Mouse (Mus musculus): ENCODE measurements around the gene Dennd4a. TPM values are rescaled to one million over a fixed set of nuclear protein-coding genes. Genes with fewer than 3 reads are reported as not detected.

Dennd4a gene
- polyA plus RNA-seq, 1 experiment: 6.2 TPM

- Histone ChIP-seq H3K9me3 (ENCODE audit: control insufficient read depth, low read length) (no peaks in the 10 kb centered on the region), H3K4me1 (ENCODE audit: control insufficient read depth) (peaks cover 63% of the 10 kb centered on the region), H3K27me3 (ENCODE audit: control insufficient read depth) (no peaks in the 10 kb centered on the region), H3K4me3 (replicated peaks) (no peak overlapping the region), H3K36me3 (ENCODE audit: control insufficient read depth) (peaks cover 87% of the 10 kb centered on the region)
- TF ChIP-seq GATA1 (IDR thresholded peaks at IDR 0.05; ENCODE audit: low read length) (no peak), TAL1 (IDR thresholded peaks at IDR 0.05; ENCODE audit: low read length) (no peak)
Measured at GRCm38 (mm10) chr9:64820086-64820795, 9.1 kb downstream of the Dennd4a start.

GRCm38 (mm10) chr9:64822235-64822634 is 11.1 kb downstream of the Dennd4a start:
- Histone ChIP-seq H3K36me3 (ENCODE audit: control insufficient read depth) (peaks cover 88% of the 10 kb centered on the region), H3K9me3 (ENCODE audit: control insufficient read depth, low read length) (no peaks in the 10 kb centered on the region), H3K27me3 (ENCODE audit: control insufficient read depth) (no peaks in the 10 kb centered on the region), H3K4me1 (ENCODE audit: control insufficient read depth) (peaks cover 67% of the 10 kb centered on the region), H3K4me3 (replicated peaks) (no peak overlapping the region)
- no peak for TF ChIP-seq GATA1 (IDR thresholded peaks at IDR 0.05; ENCODE audit: low read length)
- no peak for TF ChIP-seq TAL1 (IDR thresholded peaks at IDR 0.05; ENCODE audit: low read length)

GRCm38 (mm10) chr9:64824389-64825008 is 13.4 kb downstream of the Dennd4a start:
- H3K9me3 ChIP-seq (ENCODE audit: control insufficient read depth, low read length): no peaks in the 10 kb centered on the region
- H3K4me1 ChIP-seq (ENCODE audit: control insufficient read depth): peaks cover 74% of the 10 kb centered on the region
- no peaks in the 10 kb centered on the region for H3K27me3 ChIP-seq (ENCODE audit: control insufficient read depth)
- TF ChIP-seq TAL1 (IDR thresholded peaks at IDR 0.05; ENCODE audit: low read length) (no peak), GATA1 (IDR thresholded peaks at IDR 0.05; ENCODE audit: low read length) (no peak)
- peaks cover 91% of the 10 kb centered on the region for H3K36me3 ChIP-seq (ENCODE audit: control insufficient read depth)
- H3K4me3 ChIP-seq (replicated peaks): no peak overlapping the region

- H3K4me3 ChIP-seq (replicated peaks): no peak overlapping the region
- no peaks in the 10 kb centered on the region for H3K9me3 ChIP-seq (ENCODE audit: control insufficient read depth, low read length)
- H3K36me3 ChIP-seq (ENCODE audit: control insufficient read depth): peaks cover 84% of the 10 kb centered on the region
- peaks cover 72% of the 10 kb centered on the region for H3K4me1 ChIP-seq (ENCODE audit: control insufficient read depth)
- no peaks in the 10 kb centered on the region for H3K27me3 ChIP-seq (ENCODE audit: control insufficient read depth)
- TF ChIP-seq TAL1 (IDR thresholded peaks at IDR 0.05; ENCODE audit: low read length) (no peak), GATA1 (IDR thresholded peaks at IDR 0.05; ENCODE audit: low read length) (no peak)
Measured at GRCm38 (mm10) chr9:64830092-64830618, 19.0 kb downstream of the Dennd4a start.

- peaks cover 73% of the 10 kb centered on the region for H3K4me1 ChIP-seq (ENCODE audit: control insufficient read depth)
- no peak for TF ChIP-seq GATA1 (IDR thresholded peaks at IDR 0.05; ENCODE audit: low read length)
- H3K27me3 ChIP-seq (ENCODE audit: control insufficient read depth): no peaks in the 10 kb centered on the region
- no peaks in the 10 kb centered on the region for H3K9me3 ChIP-seq (ENCODE audit: control insufficient read depth, low read length)
- H3K36me3 ChIP-seq (ENCODE audit: control insufficient read depth): peaks cover 84% of the 10 kb centered on the region
- H3K4me3 ChIP-seq (replicated peaks): no peak overlapping the region
Measured at GRCm38 (mm10) chr9:64830641-64831040, 19.5 kb downstream of the Dennd4a start.

- Histone ChIP-seq H3K27me3 (ENCODE audit: control insufficient read depth) (no peaks in the 10 kb centered on the region), H3K4me1 (ENCODE audit: control insufficient read depth) (peaks cover 73% of the 10 kb centered on the region), H3K4me3 (replicated peaks) (no peak overlapping the region), H3K36me3 (ENCODE audit: control insufficient read depth) (peaks cover 84% of the 10 kb centered on the region), H3K9me3 (ENCODE audit: control insufficient read depth, low read length) (no peaks in the 10 kb centered on the region)
- TF ChIP-seq GATA1 (IDR thresholded peaks at IDR 0.05; ENCODE audit: low read length): no peak
- no peak for TF ChIP-seq TAL1 (IDR thresholded peaks at IDR 0.05; ENCODE audit: low read length)
Measured at GRCm38 (mm10) chr9:64831760-64832159, 20.6 kb downstream of the Dennd4a start.

- H3K9me3 ChIP-seq (ENCODE audit: control insufficient read depth, low read length): no peaks in the 10 kb centered on the region
- H3K36me3 ChIP-seq (ENCODE audit: control insufficient read depth): peaks cover 86% of the 10 kb centered on the region
- peak; percentile 35; the same call in 1 of the 3 replicates for TF ChIP-seq TAL1 (IDR thresholded peaks at IDR 0.05; ENCODE audit: low read length)
- TF ChIP-seq GATA1 (IDR thresholded peaks at IDR 0.05; ENCODE audit: low read length): no peak
- peaks cover 64% of the 10 kb centered on the region for H3K4me1 ChIP-seq (ENCODE audit: control insufficient read depth)
- no peaks in the 10 kb centered on the region for H3K27me3 ChIP-seq (ENCODE audit: control insufficient read depth)
- peak overlapping the region; percentile 18 for H3K4me3 ChIP-seq (replicated peaks)
Measured at GRCm38 (mm10) chr9:64834418-64834817, 23.3 kb downstream of the Dennd4a start.

- Histone ChIP-seq H3K36me3 (ENCODE audit: control insufficient read depth) (peaks cover 95% of the 10 kb centered on the region), H3K4me1 (ENCODE audit: control insufficient read depth) (peaks cover 19% of the 10 kb centered on the region), H3K27me3 (ENCODE audit: control insufficient read depth) (no peaks in the 10 kb centered on the region), H3K4me3 (replicated peaks) (no peak overlapping the region), H3K9me3 (ENCODE audit: control insufficient read depth, low read length) (peaks cover 2% of the 10 kb centered on the region; the same call in 1 of the 2 replicates)
- TF ChIP-seq GATA1 (IDR thresholded peaks at IDR 0.05; ENCODE audit: low read length) (no peak), TAL1 (IDR thresholded peaks at IDR 0.05; ENCODE audit: low read length) (no peak)
Measured at GRCm38 (mm10) chr9:64845355-64845754, 34.2 kb downstream of the Dennd4a start.

- no peaks in the 10 kb centered on the region for H3K9me3 ChIP-seq (ENCODE audit: control insufficient read depth, low read length)
- no peaks in the 10 kb centered on the region for H3K27me3 ChIP-seq (ENCODE audit: control insufficient read depth)
- no peak overlapping the region for H3K4me3 ChIP-seq (replicated peaks)
- peaks cover 98% of the 10 kb centered on the region for H3K36me3 ChIP-seq (ENCODE audit: control insufficient read depth)
- no peak for TF ChIP-seq TAL1 (IDR thresholded peaks at IDR 0.05; ENCODE audit: low read length)
- TF ChIP-seq GATA1 (IDR thresholded peaks at IDR 0.05; ENCODE audit: low read length): no peak
- H3K4me1 ChIP-seq (ENCODE audit: control insufficient read depth): peaks cover 18% of the 10 kb centered on the region
Measured at GRCm38 (mm10) chr9:64849548-64849947, 38.4 kb downstream of the Dennd4a start.
